Mouse (Mus musculus) E14TG2a.4 (cell line): ENCODE measurements around the gene C130073F10Rik.
"Not testable (repeated sequence)": the region's sequence is repeated elsewhere in the genome, so short reads cannot be mapped to it uniquely, and the experiment has no call there.

ENCODE experiments used
- H3K27me3 ChIP-seq: 2 replicates; pipeline ENCODE4 v1.6.1; 2014; ENCODE audit warnings: low read length, control low read depth; ENCODE audit not compliant: insufficient read depth
- H3K36me3 ChIP-seq: 2 replicates; pipeline ENCODE4 v1.6.1; 2014; ENCODE audit warnings: low read length, control low read depth; ENCODE audit not compliant: insufficient read depth
- H3K4me1 ChIP-seq: replicated peaks from 2 replicates; pipeline ENCODE4 v1.6.1; 2014; ENCODE audit warnings: low read depth, low read length, control low read depth
- H3K4me3 ChIP-seq: replicated peaks from 2 replicates; pipeline ENCODE4 v1.5.1; 2014; ENCODE audit warnings: mild to moderate bottlenecking, low read length
- H3K9me3 ChIP-seq: 2 replicates; pipeline ENCODE4 v1.6.1; 2014; ENCODE audit warnings: low read length, control low read depth
- CTCF ChIP-seq: conservative IDR thresholded peaks from 2 replicates; pipeline ENCODE4 v1.5.1; 2014; ENCODE audit warnings: low read length
- NANOG ChIP-seq: IDR thresholded peaks from 2 replicates; pipeline ENCODE4 v1.6.1; 2014; ENCODE audit warnings: borderline replicate concordance, low read length, mixed read lengths
- POU5F1 ChIP-seq: IDR thresholded peaks from 2 replicates; pipeline ENCODE4 v1.6.1; 2014; ENCODE audit warnings: low read length, borderline replicate concordance

The C130073F10Rik gene

GRCm38 (mm10) chr4:101850908-101851307 is 42.7 kb downstream of the C130073F10Rik start:
- H3K9me3 ChIP-seq, result peaks cover 46% of the 10 kb centered on the region
- H3K4me1 ChIP-seq, result no peaks in the 10 kb centered on the region
- no peaks in the 10 kb centered on the region for H3K36me3 ChIP-seq
- no peaks in the 10 kb centered on the region for H3K27me3 ChIP-seq
- no peak for TF ChIP-seq POU5F1
- no peak for TF ChIP-seq NANOG
- TF ChIP-seq CTCF, result peak; percentile 53
- H3K4me3 ChIP-seq, result no peak overlapping the region

GRCm38 (mm10) chr4:101843923-101844322 is 49.7 kb downstream of the C130073F10Rik start, which contains the start of gene B020004J07Rik:
B020004J07Rik (minus strand) TSS chr4:101844023.
- peaks cover 23% of the 10 kb centered on the region for H3K9me3 ChIP-seq
- H3K36me3 ChIP-seq, H3K4me1 ChIP-seq, H3K27me3 ChIP-seq, H3K4me3 ChIP-seq: not testable (repeated sequence)
